Mouse (Mus musculus) liver, embryonic 11.5 days (tissue): ENCODE measurements at regions not wholly inside any gene's neighbourhood (a gene's known extent, or its start where the extent isn't known, plus 50 kb on each side); places are given as distances from the start of the nearest gene placed in this dataset.

Experiments used
- ATAC-seq: fragments of 200-750 bp; cut with Nextera tagmentation; replicated peaks from 2 replicates; pipeline ENCODE4 v1.8.0; 2017; ENCODE audit warnings: moderate number of reproducible peaks, mild to moderate bottlenecking, moderate TSS enrichment, moderate library complexity; ENCODE audit not compliant: low FRiP score
- DNase-seq: peaks from one replicate; pipeline ENCODE4 v3.0.0-alpha.2; 2017; ENCODE audit warnings: low spot score
- H3K27ac ChIP-seq: fragments of 300-500 bp; sonication (generic); 2 replicates; pipeline ENCODE4 v1.5.1; 2014; ENCODE audit warnings: mild to moderate bottlenecking, low read depth, low read length, control low read depth
- H3K27me3 ChIP-seq: fragments of 300-500 bp; sonication (generic); replicated peaks from 2 replicates; pipeline ENCODE4 v1.6.1; 2014; ENCODE audit warnings: low read length, mixed read lengths; ENCODE audit not compliant: control insufficient read depth, insufficient read depth
- H3K36me3 ChIP-seq: fragments of 300-500 bp; sonication (generic); 2 replicates; pipeline ENCODE4 v1.6.1; 2014; ENCODE audit warnings: mild to moderate bottlenecking, low read length, moderate library complexity, mixed read lengths; ENCODE audit not compliant: control insufficient read depth, insufficient read depth
- H3K4me1 ChIP-seq: fragments of 300-500 bp; sonication (generic); replicated peaks from 2 replicates; pipeline ENCODE4 v1.6.1; 2014; ENCODE audit warnings: low read length, mixed read lengths; ENCODE audit not compliant: control insufficient read depth, insufficient read depth
- H3K4me2 ChIP-seq: fragments of 300-500 bp; sonication (generic); 2 replicates; pipeline ENCODE4 v1.6.1; 2014; ENCODE audit warnings: mild to moderate bottlenecking, control low read depth, moderate library complexity
- H3K4me3 ChIP-seq: fragments of 300-500 bp; sonication (generic); 2 replicates; pipeline ENCODE4 v1.5.1; 2014; ENCODE audit warnings: low read depth, low read length, control low read depth
- H3K9ac ChIP-seq: fragments of 300-500 bp; sonication (generic); 2 replicates; pipeline ENCODE4 v1.6.1; 2014; ENCODE audit warnings: low read depth, low read length, control low read depth
- H3K9me3 ChIP-seq: fragments of 300-500 bp; sonication (generic); 2 replicates; pipeline ENCODE4 v1.6.1; 2016; ENCODE audit warnings: low read length, inconsistent platforms, mixed read lengths; ENCODE audit not compliant: control insufficient read depth
- WGBS: fragments of 180-500 bp; shearing (Covaris S2); extraction: QIAGEN DNeasy Blood & Tissue Kit; methylation state at CpG from one replicate; pipeline ENCODE4 v1.1.7; 2014; 5-methylcytosine and 5-hydroxymethylcytosine counted together

DNA sequence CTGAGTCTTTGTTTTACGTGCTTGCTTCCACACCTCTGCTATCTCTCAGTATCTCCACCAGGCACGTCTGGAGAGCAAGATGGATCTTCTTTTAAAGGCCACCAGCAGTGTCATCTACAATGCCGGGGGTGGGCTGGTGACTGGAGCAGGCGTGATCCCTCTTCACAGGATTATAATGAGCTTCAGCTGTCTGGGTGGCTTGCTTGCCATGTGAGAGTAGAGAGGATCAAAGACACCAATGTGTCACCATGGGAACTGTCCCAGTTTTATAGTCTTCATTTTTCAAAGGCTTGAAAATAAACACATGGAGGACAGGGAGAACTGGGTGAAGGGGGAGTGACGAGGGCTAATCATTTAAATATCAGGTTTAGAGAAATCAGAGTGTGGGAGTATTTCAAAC is 131.6 kb upstream of the Klf4 start:
- DNase-seq (no peak), ATAC-seq (no peak)
- Histone ChIP-seq H3K4me1 (no peaks in the 10 kb centered on the region), H3K9ac (no peak overlapping the region), H3K27ac (no peak overlapping the region), H3K27me3 (no peaks in the 10 kb centered on the region), H3K4me3 (no peak overlapping the region), H3K9me3 (no peaks in the 10 kb centered on the region), H3K4me2 (no peak overlapping the region), H3K36me3 (no peaks in the 10 kb centered on the region)
- WGBS, result 32% methylated on average over 5 of the region's 5 CpGs

DNA sequence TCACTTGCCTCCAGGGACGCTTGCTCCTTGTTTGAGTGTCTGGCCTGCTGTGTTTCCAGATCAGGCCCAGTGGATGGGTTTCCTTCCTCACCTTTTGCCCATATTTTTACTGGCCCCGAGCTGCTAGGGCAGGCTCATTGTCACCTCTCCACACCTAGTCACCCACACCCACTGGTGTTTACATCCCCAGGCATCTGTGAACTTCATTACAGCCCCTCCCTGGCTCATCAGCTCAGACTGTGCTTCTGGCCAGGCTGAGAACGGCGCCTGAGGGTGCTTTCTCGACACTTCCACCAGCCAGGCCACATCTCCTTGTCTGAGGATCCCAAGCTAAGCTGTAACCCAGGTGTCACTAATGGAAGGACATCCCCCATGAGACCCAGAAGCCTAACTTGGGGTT is 129.8 kb upstream of the Klf4 start:
- H3K27ac ChIP-seq, result no peak overlapping the region
- H3K36me3 ChIP-seq, result no peaks in the 10 kb centered on the region
- no peak overlapping the region for H3K4me2 ChIP-seq
- no peak for ATAC-seq
- H3K4me3 ChIP-seq, result no peak overlapping the region
- DNase-seq, result no peak
- WGBS, result 55% methylated on average over 5 of the region's 5 CpGs
- no peaks in the 10 kb centered on the region; the same call in 1 of the 2 replicates for H3K27me3 ChIP-seq
- no peaks in the 10 kb centered on the region for H3K9me3 ChIP-seq
- no peak overlapping the region for H3K9ac ChIP-seq
- H3K4me1 ChIP-seq, result no peaks in the 10 kb centered on the region

DNA sequence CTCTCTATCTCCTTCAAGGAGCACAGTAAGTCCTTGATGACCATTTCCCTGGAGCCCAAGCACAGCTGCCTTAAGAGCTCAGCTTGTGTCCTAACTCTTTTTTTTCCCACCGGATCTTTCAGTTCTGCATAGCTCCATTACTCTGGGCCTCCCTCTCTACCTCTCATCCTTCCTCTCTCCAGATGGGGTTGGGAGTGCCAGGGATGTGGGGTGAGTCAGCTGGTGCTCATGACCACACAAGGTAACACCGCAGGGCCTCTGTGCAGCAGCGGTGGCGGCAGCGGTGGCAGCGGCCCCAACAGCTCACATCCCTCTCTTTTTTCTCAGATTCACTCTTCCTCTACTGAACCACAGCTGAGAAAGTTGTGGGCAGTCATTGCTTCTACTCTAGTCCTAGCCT is 126.6 kb upstream of the Klf4 start:
- H3K9ac ChIP-seq, result no peak overlapping the region
- DNase-seq, result no peak
- H3K4me1 ChIP-seq, result no peaks in the 10 kb centered on the region
- H3K4me2 ChIP-seq, result no peak overlapping the region
- no peaks in the 10 kb centered on the region; the same call in 1 of the 2 replicates for H3K27me3 ChIP-seq
- ATAC-seq, result no peak
- H3K4me3 ChIP-seq, result no peak overlapping the region
- no peaks in the 10 kb centered on the region for H3K36me3 ChIP-seq
- no peaks in the 10 kb centered on the region for H3K9me3 ChIP-seq
- H3K27ac ChIP-seq, result no peak overlapping the region
- WGBS, result 90% methylated on average over 6 of the region's 6 CpGs

DNA sequence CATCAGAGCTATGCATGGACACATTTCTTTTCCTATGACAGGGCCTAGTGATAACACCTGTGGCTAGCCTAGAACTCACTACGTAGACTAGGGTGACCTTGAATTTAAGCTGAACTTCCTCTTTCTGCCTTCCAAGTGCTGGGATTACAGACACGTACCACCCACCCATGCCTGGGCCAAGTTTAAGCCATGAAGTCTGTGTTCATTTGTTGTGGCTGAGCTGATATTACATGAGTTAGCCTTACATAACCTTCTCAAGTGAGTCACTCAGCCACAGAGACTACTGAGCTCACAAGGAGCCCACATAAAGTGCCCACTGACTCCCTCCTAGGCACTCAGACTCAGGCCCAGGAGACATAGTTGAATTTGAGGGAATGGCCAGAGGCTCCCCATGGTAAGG is 123.1 kb upstream of the Klf4 start:
- no peak overlapping the region for H3K4me3 ChIP-seq
- H3K36me3 ChIP-seq, result no peaks in the 10 kb centered on the region
- no peaks in the 10 kb centered on the region for H3K4me1 ChIP-seq
- ATAC-seq, result no peak
- H3K27ac ChIP-seq, result no peak overlapping the region
- no peak overlapping the region for H3K4me2 ChIP-seq
- DNase-seq, result no peak
- no peak overlapping the region for H3K9ac ChIP-seq
- peaks cover 30% of the 10 kb centered on the region for H3K27me3 ChIP-seq
- WGBS, result 45% methylated on average over 2 of the region's 2 CpGs
- H3K9me3 ChIP-seq, result no peaks in the 10 kb centered on the region

DNA sequence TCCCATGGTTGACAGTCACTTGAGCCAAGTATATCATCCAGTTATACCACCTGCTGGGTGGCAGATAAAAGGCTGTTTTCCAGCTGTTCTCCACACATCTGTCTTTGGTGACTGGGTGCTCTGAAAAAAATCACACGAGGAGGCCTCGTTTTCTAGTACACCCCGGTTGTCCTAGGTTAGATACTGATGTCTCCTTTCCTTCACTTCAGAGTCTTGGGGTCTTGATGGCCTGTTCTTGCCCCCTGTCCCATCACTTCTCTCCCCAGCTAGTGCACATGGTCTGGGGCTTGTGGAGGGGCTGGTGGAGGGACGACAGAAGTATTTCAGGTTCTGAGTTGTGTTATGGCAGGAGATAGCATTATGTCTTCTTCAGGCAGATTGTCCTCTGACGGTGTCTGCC is 120.4 kb upstream of the Klf4 start:
- Histone ChIP-seq H3K9me3 (no peaks in the 10 kb centered on the region), H3K36me3 (no peaks in the 10 kb centered on the region), H3K27ac (no peak overlapping the region), H3K4me1 (no peaks in the 10 kb centered on the region), H3K27me3 (peaks cover 45% of the 10 kb centered on the region), H3K4me3 (no peak overlapping the region), H3K9ac (no peak overlapping the region), H3K4me2 (no peak overlapping the region)
- no peak for DNase-seq
- 54% methylated on average over 5 of the region's 5 CpGs for WGBS
- ATAC-seq, result no peak

DNA sequence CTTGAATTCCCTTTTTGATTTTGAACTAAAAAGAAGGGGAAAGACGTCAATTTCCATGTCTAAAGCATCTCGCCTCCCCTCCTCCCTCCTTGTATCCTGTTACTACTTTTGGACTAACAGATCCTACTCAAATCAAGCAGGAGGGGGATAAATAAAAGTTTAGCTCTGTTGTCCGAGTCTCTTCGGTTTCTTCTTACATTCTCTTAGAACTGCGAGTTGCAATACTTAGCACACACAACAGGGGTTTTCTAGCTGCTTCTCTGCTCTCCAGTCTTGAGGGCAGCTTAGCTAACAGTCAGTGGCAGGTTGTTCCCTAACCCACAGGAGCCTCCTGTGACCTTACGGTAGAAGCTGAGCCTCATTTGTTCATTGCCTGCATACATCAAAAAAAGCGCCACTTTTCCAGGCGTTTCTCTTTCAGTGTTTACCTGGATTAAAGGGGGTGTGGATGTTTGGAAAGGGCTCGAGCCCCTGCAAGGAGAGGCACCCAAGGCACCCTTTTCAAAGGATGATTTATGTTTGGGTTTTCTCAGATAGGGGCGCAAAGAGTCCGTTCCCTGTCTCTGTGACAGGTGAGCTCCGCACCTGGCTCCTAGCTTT is 119.6 kb upstream of the Klf4 start:
- Histone ChIP-seq H3K9me3 (no peaks in the 10 kb centered on the region), H3K9ac (no peak overlapping the region), H3K4me3 (peak overlapping the region; percentile 47), H3K27ac (no peak overlapping the region), H3K4me2 (peak overlapping the region; percentile 71), H3K36me3 (no peaks in the 10 kb centered on the region), H3K27me3 (peaks cover 45% of the 10 kb centered on the region), H3K4me1 (no peaks in the 10 kb centered on the region)
- ATAC-seq (no peak), DNase-seq (no peak)
- 12% methylated on average over 12 of the region's 12 CpGs for WGBS

DNA sequence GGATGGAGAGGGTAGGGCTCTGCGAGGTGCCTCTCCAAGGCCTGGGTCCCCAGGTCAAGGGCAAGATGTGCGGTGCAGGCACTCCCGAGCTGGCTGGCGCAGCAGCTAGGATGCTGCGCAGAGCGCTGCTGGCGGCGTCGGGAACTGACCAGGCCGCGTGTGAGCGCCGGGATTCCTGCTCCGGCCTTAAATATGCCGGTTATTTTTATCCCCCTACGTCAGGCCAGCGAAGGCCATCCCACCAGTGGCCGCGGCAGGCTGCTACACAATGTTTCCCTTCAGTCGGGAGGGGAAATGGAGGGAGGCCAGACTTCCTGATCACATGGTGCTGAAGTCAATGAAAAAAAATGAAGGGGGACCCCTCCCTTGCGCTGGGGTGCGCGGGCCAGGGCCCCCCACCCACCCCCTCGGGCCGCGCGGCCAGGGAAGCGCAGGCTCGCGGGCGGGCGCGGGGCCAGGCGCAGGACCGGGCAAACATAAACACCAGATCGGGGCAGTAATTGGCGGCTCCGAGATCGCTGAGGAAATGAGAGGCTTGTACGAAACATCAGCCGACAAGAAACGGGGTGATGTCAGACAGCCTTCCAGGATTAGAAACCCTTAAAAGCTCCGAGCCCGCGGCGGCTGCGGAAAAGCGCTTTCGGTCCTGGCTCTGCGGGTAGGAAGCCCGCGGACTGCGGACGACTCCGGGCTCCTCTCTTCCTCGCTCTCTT is 118.9 kb upstream of the Klf4 start:
- DNase-seq, result peak; percentile 61
- H3K9ac ChIP-seq, result peak overlapping the region; percentile 47; the same call in 1 of the 2 replicates
- peaks cover 45% of the 10 kb centered on the region for H3K27me3 ChIP-seq
- ATAC-seq, result peak; percentile 54
- H3K27ac ChIP-seq, result peak overlapping the region; percentile 63
- H3K9me3 ChIP-seq, result no peaks in the 10 kb centered on the region
- peak overlapping the region; percentile 47 for H3K4me3 ChIP-seq
- no peaks in the 10 kb centered on the region for H3K4me1 ChIP-seq
- H3K36me3 ChIP-seq, result no peaks in the 10 kb centered on the region
- under 1% methylated on average over 56 of the region's 56 CpGs for WGBS
- H3K4me2 ChIP-seq, result peak overlapping the region; percentile 71

DNA sequence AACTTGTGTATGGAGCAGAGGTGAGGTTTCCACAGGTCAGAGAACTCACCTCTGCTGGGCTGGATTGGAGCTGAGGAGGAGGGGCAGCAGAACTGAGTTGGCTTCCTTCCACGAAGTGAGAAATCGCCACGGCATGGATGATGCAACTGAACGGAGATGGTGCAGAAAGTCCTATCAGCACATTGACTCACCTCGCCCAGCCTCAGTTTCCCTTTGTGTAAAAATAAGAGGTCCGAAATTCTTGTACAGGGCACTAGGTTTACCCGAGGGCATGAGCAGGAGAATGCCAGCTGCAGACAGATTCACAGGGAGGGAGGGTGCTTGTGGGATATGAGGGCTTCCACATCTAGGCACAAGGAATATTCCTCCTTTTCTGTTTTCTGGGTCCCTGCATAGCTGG is 117.9 kb upstream of the Klf4 start:
- Histone ChIP-seq H3K4me2 (no peak overlapping the region), H3K9me3 (no peaks in the 10 kb centered on the region), H3K4me1 (no peaks in the 10 kb centered on the region), H3K27ac (no peak overlapping the region), H3K4me3 (no peak overlapping the region), H3K27me3 (peaks cover 45% of the 10 kb centered on the region), H3K9ac (no peak overlapping the region), H3K36me3 (no peaks in the 10 kb centered on the region)
- WGBS, result 51% methylated on average over 7 of the region's 7 CpGs
- ATAC-seq (no peak), DNase-seq (no peak)

DNA sequence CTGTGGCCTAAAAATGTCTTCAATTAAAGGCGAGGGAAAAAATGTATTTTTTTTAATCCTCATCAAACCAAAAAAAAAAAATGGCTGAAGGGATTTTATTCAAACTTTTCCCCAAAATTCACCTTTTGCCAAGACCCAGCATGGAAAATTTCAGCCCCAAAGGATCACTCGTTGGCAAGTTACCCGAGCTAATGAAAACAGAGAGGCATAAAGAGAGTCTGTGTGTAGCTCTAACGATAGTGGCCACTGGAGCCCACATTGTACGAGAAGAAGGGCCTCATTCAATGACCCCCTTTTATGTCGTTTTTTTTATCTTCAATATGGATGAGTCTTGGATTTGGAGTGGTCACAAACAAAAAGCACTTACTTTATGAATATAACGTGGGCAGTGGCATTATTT is 116.1 kb upstream of the Klf4 start:
- Histone ChIP-seq H3K9ac (no peak overlapping the region), H3K36me3 (no peaks in the 10 kb centered on the region), H3K4me2 (no peak overlapping the region), H3K27ac (no peak overlapping the region), H3K9me3 (no peaks in the 10 kb centered on the region), H3K4me3 (no peak overlapping the region), H3K4me1 (no peaks in the 10 kb centered on the region), H3K27me3 (peaks cover 42% of the 10 kb centered on the region)
- ATAC-seq (no peak), DNase-seq (no peak)
- 72% methylated on average over 7 of the region's 7 CpGs for WGBS
